Mouse (Mus musculus) cerebellum, adult 8-10 months (tissue): ENCODE data around the gene A4galt.
A peak's percentile ranks its signal among the peaks of the same experiment; 100 is the strongest.

ENCODE experiments used
- DNase-seq: peaks from one replicate; pipeline ENCODE4 v3.0.0; 2022

The A4galt gene

DNA sequence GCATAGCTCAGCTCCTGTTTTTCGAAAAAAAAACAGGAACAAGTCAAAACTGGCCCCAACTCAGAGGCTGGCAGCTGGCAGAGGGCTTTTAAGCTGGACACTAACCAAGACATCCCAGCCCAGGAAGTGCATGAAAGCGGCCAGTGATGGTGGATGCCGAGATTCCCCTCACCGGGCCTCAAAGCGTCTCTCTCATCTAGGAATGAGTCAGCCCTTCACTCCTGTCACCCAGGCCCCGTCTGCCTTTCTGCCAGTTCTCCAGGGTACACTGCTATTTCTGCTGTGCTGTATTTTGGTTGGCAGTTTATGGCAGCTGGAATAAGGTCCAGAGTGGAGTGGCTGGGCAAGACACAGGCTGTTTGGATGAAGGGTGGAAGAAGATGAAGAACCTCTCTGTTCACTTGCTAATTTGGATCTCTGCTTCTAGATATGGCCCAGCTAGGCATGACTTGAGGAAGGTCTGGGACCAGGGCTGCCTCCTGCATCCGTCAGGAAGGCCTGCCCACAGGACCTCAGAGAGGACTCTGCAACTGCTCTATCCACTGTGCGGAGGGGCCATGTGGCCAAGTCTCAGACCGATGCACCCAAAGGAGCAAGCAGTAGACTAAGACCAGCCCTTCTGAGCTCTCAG lies 27.3 kb downstream of the A4galt start:
- DNase-seq: no peak

DNA sequence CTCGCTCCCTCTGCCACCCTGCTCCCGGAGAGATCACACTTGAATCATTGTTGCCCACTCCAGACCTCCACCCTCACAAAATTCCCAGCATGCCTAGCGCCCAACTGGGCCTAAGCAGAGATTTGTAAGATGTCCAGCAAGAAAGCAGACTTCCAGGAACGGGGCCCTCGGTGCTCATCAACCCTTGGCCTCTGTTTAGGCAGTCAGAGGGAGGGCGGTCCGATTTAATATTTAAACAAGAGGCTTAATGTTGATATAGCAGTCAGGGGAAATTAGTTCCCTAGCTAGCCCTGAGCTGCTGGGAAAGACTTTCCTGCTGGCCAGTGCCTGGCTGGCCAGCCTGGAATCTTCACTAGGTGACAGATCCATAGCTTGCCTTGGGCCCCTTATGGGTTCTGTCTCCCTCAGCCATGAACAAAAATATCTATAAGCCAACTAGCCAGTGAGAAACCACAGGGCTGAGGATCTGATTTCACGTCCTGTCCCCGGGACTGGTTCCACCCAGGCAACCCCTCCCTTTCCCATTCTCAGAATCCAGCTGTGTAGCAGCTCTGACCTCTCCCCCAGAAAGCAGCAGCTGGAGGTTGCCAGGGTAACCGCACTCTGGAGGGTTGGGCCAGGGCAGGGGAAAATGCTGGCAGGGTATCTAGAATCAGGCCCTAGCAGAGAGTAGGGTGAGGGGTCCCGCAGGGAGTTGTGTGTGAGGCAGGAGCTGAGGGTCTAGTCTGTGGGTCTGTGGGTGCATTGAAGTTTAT lies 28.2 kb downstream of the A4galt start:
- no peak for DNase-seq

DNA sequence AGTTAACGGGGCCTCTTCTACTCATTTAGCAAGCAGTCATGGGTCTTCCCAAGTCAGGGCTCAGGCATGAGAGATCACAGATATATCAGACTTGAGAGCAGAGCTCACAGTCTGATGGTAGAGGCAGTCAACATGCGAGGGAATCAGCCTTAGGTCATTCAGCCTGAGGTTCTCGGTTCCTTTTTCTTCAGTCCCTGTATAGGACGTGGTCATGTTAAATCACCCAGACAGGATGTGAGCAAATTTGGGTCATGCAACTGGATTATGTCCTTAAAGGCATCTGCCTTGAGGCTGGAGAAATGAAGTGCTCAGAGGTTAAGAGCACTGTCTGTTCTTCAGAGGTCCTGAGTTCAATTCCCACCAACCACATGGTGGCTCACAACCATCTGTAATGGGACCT lies 29.9 kb downstream of the A4galt start:
- no peak for DNase-seq

GRCm38 (mm10) chr15:83220368-83221013 lies 31.1 kb downstream of the A4galt start:
- no peak for DNase-seq

- DNase-seq: no peak
These were observed 36.0 kb downstream of the A4galt start for GRCm38 (mm10) chr15:83215322-83216216.

DNA sequence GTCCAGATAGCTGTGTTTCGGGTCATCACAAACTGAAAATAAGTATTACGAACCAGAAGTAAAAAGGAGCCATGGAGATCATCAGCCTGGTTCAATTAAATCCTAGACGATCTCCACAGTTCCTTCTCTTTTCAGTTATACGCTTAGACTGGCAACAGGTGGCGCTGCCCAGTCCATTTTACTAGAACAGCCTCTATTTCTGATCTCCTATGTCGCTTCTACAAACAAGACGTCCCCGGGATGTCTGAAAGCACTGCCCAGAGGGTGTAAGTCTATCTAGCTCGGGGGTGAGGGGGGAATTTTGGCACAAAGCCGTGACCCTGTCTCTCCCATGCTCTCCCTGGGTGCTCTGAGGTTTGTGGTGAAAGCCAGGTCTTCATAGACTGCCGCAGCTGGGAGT lies 41.3 kb downstream of the A4galt start:
- peak; percentile 21 for DNase-seq

DNA sequence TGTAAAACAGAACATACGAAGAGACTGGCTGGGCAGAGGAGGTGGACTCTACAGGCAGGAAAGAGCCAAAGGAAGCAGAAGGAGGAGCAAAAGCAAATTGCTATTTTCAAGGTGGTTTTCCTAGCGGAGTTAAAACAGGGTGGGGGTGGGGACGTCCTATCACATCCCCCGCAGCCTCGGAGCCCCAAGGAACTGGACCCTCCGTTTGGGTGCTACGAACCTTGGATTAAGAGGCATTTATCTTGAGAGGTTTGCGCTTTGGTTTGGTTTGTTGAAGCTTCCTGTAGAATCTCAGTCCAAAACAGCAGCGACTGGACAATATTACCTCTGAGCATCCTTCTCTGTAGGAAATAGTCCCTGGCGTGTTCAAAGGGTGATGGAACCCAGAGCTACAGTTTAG lies 41.9 kb downstream of the A4galt start:
- no peak for DNase-seq

GRCm38 (mm10) chr15:83209092-83209695 lies 42.4 kb downstream of the A4galt start:
- DNase-seq: no peak

DNA sequence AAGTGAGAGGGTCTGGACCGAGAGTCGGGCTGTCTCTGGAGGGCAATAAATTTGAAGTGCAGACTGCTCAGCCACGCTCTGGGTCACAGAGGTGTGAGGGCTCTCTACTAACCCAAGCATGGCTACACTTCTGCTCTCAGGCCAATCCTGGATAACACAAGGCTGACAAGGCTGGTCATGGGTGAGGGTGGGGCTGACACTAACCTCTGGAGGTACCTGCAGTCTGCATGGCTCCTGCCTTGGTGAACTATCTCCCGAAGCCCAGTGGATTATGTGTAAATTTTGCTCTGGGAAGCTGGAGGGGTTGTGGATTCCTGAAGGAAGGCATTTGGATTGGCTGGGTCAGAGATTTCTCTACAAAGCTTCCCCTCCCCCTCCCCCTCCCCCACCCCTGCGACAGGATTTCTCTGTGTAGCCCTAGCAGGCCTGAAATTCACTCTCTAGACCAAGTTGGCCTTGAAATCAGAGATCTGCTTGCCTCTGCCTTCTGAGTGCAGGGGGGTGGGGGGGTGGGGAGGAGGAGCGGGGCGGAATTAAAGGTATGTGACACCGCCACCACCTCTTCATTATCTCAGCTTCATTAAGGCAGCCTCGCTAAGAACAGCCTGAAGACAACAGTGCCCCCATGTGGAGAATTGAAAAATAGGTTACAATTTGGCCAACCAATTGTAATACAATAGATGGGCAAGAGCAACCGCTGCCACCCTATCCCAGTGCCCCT lies 46.7 kb downstream of the A4galt start:
- DNase-seq: peak; percentile 71

GRCm38 (mm10) chr15:83202412-83202811 lies 49.2 kb downstream of the A4galt start:
- no peak for DNase-seq

DNA sequence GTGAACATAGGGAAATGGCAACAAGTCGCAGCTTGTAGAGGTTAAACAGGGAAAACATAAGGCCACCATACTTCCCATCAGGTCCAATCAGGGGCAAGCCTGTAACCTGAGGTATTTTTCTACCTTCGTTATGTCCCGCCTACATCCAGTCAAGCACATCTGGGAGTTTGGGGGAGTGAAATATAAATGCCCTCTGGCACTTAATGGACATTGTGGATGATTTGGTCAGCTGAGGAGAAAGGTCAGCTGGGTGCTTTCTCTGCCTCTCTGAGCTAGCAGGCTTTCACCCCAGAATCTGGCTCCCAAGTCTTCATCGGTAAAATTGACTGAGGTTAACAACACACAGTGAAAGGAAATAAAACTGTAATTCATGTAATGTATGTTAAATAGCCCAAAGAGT lies 58.2 kb downstream of the A4galt start:
- no peak for DNase-seq

DNA sequence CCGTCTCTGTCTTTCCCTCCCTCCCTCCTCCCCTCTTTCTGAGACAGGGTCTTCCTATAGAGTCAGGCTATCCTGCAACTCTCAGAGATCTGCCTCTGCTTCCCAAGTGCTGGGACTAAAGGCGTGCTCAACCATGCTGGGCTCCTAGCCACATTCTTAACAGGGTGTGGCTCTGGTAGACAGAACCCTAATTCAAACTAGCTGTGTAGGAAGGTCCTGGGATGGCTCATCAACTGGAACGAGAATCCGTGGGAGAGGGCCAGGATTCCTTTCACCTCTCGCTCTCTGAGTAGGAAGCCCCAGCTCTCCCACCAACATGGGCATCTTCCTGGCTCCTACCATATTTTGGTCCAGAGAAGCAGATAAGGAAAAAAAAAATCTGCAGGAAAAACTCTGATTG lies 69.2 kb downstream of the A4galt start:
- DNase-seq: no peak

DNA sequence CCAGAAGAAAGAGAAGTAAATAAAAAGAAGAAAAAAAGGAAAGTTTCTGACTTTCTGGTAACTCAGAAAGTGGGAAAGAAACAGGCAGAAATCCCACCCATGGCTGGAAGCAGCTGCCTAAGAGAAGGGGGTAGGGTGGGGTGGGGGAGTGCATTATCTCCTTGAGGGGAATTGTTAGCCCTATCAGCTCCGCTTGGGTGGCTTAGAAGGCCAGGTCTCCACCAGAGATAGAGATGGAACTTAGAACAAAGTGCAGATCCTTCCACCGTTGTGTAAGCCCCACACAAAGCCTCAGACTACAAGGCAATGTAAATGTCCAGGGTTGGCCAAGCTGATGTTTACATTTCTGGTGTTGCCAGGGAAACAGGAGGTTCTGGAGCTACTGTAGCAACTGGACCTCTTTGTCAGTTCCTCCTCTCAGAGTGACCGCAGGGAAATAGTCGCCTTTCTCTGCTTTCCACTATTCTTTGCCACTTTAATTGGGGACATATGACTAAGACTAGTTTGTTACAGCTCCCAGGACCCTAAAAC lies 69.7 kb downstream of the A4galt start:
- no peak for DNase-seq

DNA sequence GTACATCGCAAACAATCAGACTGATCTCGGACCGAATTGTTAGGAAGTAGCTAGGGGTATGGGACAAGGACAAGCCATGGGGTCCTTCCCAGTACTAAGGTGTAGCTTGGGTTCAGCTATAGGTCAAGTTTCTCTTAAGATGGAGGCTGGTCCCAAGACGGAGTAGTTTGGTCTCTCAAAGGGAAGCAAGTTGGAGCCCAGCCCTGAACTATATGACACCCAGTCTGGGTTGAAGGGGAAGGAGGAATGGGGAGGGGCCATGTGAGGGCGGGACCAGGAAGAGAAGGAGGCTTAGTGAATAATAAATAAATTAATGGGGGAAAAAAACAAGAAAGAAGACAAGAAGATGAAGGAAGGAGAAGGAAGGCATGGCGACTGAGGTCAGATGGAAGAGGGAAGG lies 71.6 kb downstream of the A4galt start:
- no peak for DNase-seq
